Mouse (Mus musculus) liver, adult 2 months (tissue): Measurements from ENCODE around the gene Luzp1.

Experiments used
- CTCF ChIP-seq: fragments of 200-500 bp; IDR thresholded peaks from 2 replicates; pipeline ENCODE4 v1.5.1; 2011; ENCODE audit warnings: low read depth, low read length, control low read depth
- POLR2A ChIP-seq: fragments of 200-500 bp; IDR thresholded peaks from 2 replicates; pipeline ENCODE4 v1.6.1; 2011; ENCODE audit warnings: low read length, control low read depth; ENCODE audit not compliant: insufficient read depth; ENCODE audit errors: extremely low read depth

DNA sequence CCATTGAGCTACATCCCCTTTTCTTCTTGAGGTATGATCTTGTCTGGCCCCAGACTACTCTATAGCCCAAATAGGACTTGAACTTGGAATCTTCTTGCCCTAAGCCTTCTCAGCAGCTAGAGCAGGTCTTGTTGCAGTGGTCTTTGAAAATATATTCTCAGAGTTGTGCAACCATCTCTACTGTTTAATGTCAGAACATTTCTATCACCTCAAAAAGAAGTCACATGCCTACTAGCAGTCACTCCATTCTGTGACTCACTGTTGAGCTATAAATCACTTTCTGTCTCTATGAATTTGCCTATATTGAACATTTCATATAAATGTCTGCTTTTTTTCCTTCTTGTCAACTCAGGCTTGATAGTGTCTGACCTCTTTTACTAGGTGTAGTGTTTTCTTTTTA is 26.4 kb downstream of the Luzp1 start:
- TF ChIP-seq POLR2A (no peak), CTCF (no peak)
